Mouse (Mus musculus): Measurements from ENCODE around the gene Olfr49. TPM values are rescaled to one million over a fixed set of nuclear protein-coding genes. Genes with fewer than 3 reads are reported as not detected.

Gene Olfr49
- polyA plus RNA-seq, 1 experiment, result not detected

GRCm38 (mm10) chr14:54253741-54254291, 30.9 kb downstream of the Olfr49 start, which contains the start of the genes Dad1 and Abhd4:
TSS of gene Dad1 (minus strand) at chr14:54254104.
TSS of gene Abhd4 (plus strand) at chr14:54254188.
- H3K4me1 ChIP-seq (ENCODE audit: control insufficient read depth, insufficient read depth, insufficient read length, low read length), result peaks cover 33% of the 10 kb centered on the region; the same call in 1 of the 2 replicates
- H3K4me3 ChIP-seq (ENCODE audit: low read depth, low read length), result peak within 1 kb of the TSS; percentile 88
- under 1% methylated on average over 39 of the region's 39 CpGs for WGBS
- TF ChIP-seq POLR2A (IDR thresholded peaks at IDR 0.05; ENCODE audit: low read depth, low read length) (peak; percentile 81), CTCF (IDR thresholded peaks at IDR 0.05; ENCODE audit: extremely low read depth, insufficient read length, insufficient replicate concordance, low read depth, low read length) (no peak)
- peak within 1 kb of the TSS; percentile 93 for H3K27ac ChIP-seq (ENCODE audit: insufficient read depth, low read depth, low read length)
- H3K36me3 ChIP-seq (ENCODE audit: control insufficient read depth, insufficient read depth, low read length), result 0 out of 2 replicates have a peak, but pooled peaks cover 4% of the 10 kb centered on the region
- no peaks in the 10 kb centered on the region for H3K27me3 ChIP-seq (ENCODE audit: control insufficient read depth, insufficient read depth, low read length)

GRCm38 (mm10) chr14:54250122-54250521, 34.6 kb downstream of the Olfr49 start:
- Histone ChIP-seq H3K27me3 (ENCODE audit: control insufficient read depth, insufficient read depth, low read length) (no peaks in the 10 kb centered on the region), H3K4me3 (ENCODE audit: low read depth, low read length) (no peak overlapping the region), H3K27ac (ENCODE audit: insufficient read depth, low read depth, low read length) (peak overlapping the region; percentile 71), H3K4me1 (ENCODE audit: control insufficient read depth, insufficient read depth, insufficient read length, low read length) (peaks cover 25% of the 10 kb centered on the region; the same call in 1 of the 2 replicates), H3K36me3 (ENCODE audit: control insufficient read depth, insufficient read depth, low read length) (peaks cover 19% of the 10 kb centered on the region)
- 31% methylated on average over 4 of the region's 4 CpGs for WGBS
- TF ChIP-seq CTCF (IDR thresholded peaks at IDR 0.05; ENCODE audit: extremely low read depth, insufficient read length, insufficient replicate concordance, low read depth, low read length), result no peak
- TF ChIP-seq POLR2A (IDR thresholded peaks at IDR 0.05; ENCODE audit: low read depth, low read length), result no peak

GRCm38 (mm10) chr14:54249326-54249725, 35.4 kb downstream of the Olfr49 start:
- Histone ChIP-seq H3K4me3 (ENCODE audit: low read depth, low read length) (peak overlapping the region; percentile 23), H3K36me3 (ENCODE audit: control insufficient read depth, insufficient read depth, low read length) (peaks cover 22% of the 10 kb centered on the region), H3K4me1 (ENCODE audit: control insufficient read depth, insufficient read depth, insufficient read length, low read length) (peaks cover 23% of the 10 kb centered on the region; the same call in 1 of the 2 replicates), H3K27ac (ENCODE audit: insufficient read depth, low read depth, low read length) (peak overlapping the region; percentile 71), H3K27me3 (ENCODE audit: control insufficient read depth, insufficient read depth, low read length) (no peaks in the 10 kb centered on the region)
- TF ChIP-seq CTCF (IDR thresholded peaks at IDR 0.05; ENCODE audit: extremely low read depth, insufficient read length, insufficient replicate concordance, low read depth, low read length) (no peak), POLR2A (IDR thresholded peaks at IDR 0.05; ENCODE audit: low read depth, low read length) (no peak)
- WGBS, result 23% methylated on average over 9 of the region's 9 CpGs

GRCm38 (mm10) chr14:54246232-54246631, 38.5 kb downstream of the Olfr49 start:
- H3K27me3 ChIP-seq (ENCODE audit: control insufficient read depth, insufficient read depth, low read length), result no peaks in the 10 kb centered on the region
- H3K4me1 ChIP-seq (ENCODE audit: control insufficient read depth, insufficient read depth, insufficient read length, low read length), result peaks cover 20% of the 10 kb centered on the region; the same call in 1 of the 2 replicates
- WGBS, result 70% methylated on average over 3 of the region's 3 CpGs
- no peak overlapping the region for H3K4me3 ChIP-seq (ENCODE audit: low read depth, low read length)
- H3K27ac ChIP-seq (ENCODE audit: insufficient read depth, low read depth, low read length), result no peak overlapping the region
- TF ChIP-seq POLR2A (IDR thresholded peaks at IDR 0.05; ENCODE audit: low read depth, low read length) (no peak), CTCF (IDR thresholded peaks at IDR 0.05; ENCODE audit: extremely low read depth, insufficient read length, insufficient replicate concordance, low read depth, low read length) (no peak)
- peaks cover 40% of the 10 kb centered on the region for H3K36me3 ChIP-seq (ENCODE audit: control insufficient read depth, insufficient read depth, low read length)

GRCm38 (mm10) chr14:54244183-54244582, 40.6 kb downstream of the Olfr49 start:
- TF ChIP-seq POLR2A (IDR thresholded peaks at IDR 0.05; ENCODE audit: low read depth, low read length) (no peak), CTCF (IDR thresholded peaks at IDR 0.05; ENCODE audit: extremely low read depth, insufficient read length, insufficient replicate concordance, low read depth, low read length) (no peak)
- H3K4me1 ChIP-seq (ENCODE audit: control insufficient read depth, insufficient read depth, insufficient read length, low read length), result peaks cover 6% of the 10 kb centered on the region; the same call in 1 of the 2 replicates
- WGBS, result 20% methylated on average over 3 of the region's 3 CpGs
- no peak overlapping the region for H3K27ac ChIP-seq (ENCODE audit: insufficient read depth, low read depth, low read length)
- no peaks in the 10 kb centered on the region for H3K27me3 ChIP-seq (ENCODE audit: control insufficient read depth, insufficient read depth, low read length)
- H3K4me3 ChIP-seq (ENCODE audit: low read depth, low read length), result no peak overlapping the region
- H3K36me3 ChIP-seq (ENCODE audit: control insufficient read depth, insufficient read depth, low read length), result peaks cover 53% of the 10 kb centered on the region

GRCm38 (mm10) chr14:54240542-54240941, 44.2 kb downstream of the Olfr49 start:
- peaks cover 47% of the 10 kb centered on the region for H3K36me3 ChIP-seq (ENCODE audit: control insufficient read depth, insufficient read depth, low read length)
- no peaks in the 10 kb centered on the region for H3K27me3 ChIP-seq (ENCODE audit: control insufficient read depth, insufficient read depth, low read length)
- no peak overlapping the region for H3K4me3 ChIP-seq (ENCODE audit: low read depth, low read length)
- no peaks in the 10 kb centered on the region; the same call in 1 of the 2 replicates for H3K4me1 ChIP-seq (ENCODE audit: control insufficient read depth, insufficient read depth, insufficient read length, low read length)
- H3K27ac ChIP-seq (ENCODE audit: insufficient read depth, low read depth, low read length), result no peak overlapping the region
- TF ChIP-seq POLR2A (IDR thresholded peaks at IDR 0.05; ENCODE audit: low read depth, low read length), result no peak
- no peak for TF ChIP-seq CTCF (IDR thresholded peaks at IDR 0.05; ENCODE audit: extremely low read depth, insufficient read length, insufficient replicate concordance, low read depth, low read length)
- WGBS, result 92% methylated on average over 5 of the region's 5 CpGs

- H3K4me3 ChIP-seq (ENCODE audit: low read depth, low read length), result no peak overlapping the region
- no peak for TF ChIP-seq POLR2A (IDR thresholded peaks at IDR 0.05; ENCODE audit: low read depth, low read length)
- peak; percentile 84; the same call in 1 of the 2 replicates for TF ChIP-seq CTCF (IDR thresholded peaks at IDR 0.05; ENCODE audit: extremely low read depth, insufficient read length, insufficient replicate concordance, low read depth, low read length)
- H3K36me3 ChIP-seq (ENCODE audit: control insufficient read depth, insufficient read depth, low read length), result peaks cover 43% of the 10 kb centered on the region
- peaks cover 8% of the 10 kb centered on the region; the same call in 1 of the 2 replicates for H3K4me1 ChIP-seq (ENCODE audit: control insufficient read depth, insufficient read depth, insufficient read length, low read length)
- 7% methylated on average over 7 of the region's 7 CpGs for WGBS
- H3K27ac ChIP-seq (ENCODE audit: insufficient read depth, low read depth, low read length), result no peak overlapping the region
- H3K27me3 ChIP-seq (ENCODE audit: control insufficient read depth, insufficient read depth, low read length), result no peaks in the 10 kb centered on the region
Measured at GRCm38 (mm10) chr14:54239002-54239736, 45.6 kb downstream of the Olfr49 start.

Measured in small intestine, adult 2 months (tissue).